Mouse (Mus musculus) ES-E14 (cell line): ENCODE measurements at regions not wholly inside any gene's neighbourhood (a gene's known extent, or its start where the extent isn't known, plus 50 kb on each side); places are given as distances from the start of the nearest gene placed in this dataset.

ENCODE experiments used
- CHD2 ChIP-seq: IDR thresholded peaks from 2 replicates; pipeline ENCODE4 v1.6.1; 2014; ENCODE audit warnings: mild to moderate bottlenecking, low read depth, low read length, inconsistent platforms
- HCFC1 ChIP-seq: IDR thresholded peaks from 2 replicates; pipeline ENCODE4 v1.6.1; 2012; ENCODE audit warnings: low read length, inconsistent platforms, borderline replicate concordance; ENCODE audit not compliant: insufficient read depth
- ZNF384 ChIP-seq: IDR thresholded peaks from 2 replicates; pipeline ENCODE4 v1.6.1; 2012; ENCODE audit warnings: low read depth, low read length, inconsistent platforms

DNA sequence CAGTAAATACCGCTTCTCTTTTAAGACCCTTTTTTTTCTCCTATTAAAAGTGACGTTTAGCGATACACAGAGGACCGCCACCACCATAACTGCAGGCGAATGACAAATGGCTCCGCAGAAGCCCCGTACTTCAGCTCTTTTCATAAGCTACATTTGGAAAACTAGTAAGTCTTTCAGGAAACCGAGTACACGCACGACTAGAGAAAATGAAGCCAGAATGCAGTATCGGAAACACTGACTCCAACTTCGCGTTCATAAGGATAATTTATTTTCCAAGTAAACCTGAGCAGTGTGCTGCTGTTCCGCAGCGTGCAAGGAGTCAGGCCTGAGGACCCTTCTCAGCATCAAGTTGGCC, 529.2 kb upstream of the Adgrl2 start:
- TF ChIP-seq HCFC1: no peak
- TF ChIP-seq ZNF384: no peak
- no peak for TF ChIP-seq CHD2
